Mouse (Mus musculus): ENCODE measurements at regions not wholly inside any gene's neighbourhood (a gene's known extent, or its start where the extent isn't known, plus 50 kb on each side); places are given as distances from the start of the nearest gene placed in this dataset.
"Not testable (repeated sequence)": the region's sequence is repeated elsewhere in the genome, so short reads cannot be mapped to it uniquely, and the experiment has no call there.

- DNase-seq (ENCODE audit: low spot score in 2 of 2) = not testable (repeated sequence)
These were observed 693.5 kb upstream of the Gria3 start for GRCm38 (mm10) chrX:40707176-40707575.

GRCm38 (mm10) chrX:40708631-40709030, 692.0 kb upstream of the Gria3 start:
- DNase-seq (ENCODE audit: low spot score in 2 of 2) = no peak

DNA sequence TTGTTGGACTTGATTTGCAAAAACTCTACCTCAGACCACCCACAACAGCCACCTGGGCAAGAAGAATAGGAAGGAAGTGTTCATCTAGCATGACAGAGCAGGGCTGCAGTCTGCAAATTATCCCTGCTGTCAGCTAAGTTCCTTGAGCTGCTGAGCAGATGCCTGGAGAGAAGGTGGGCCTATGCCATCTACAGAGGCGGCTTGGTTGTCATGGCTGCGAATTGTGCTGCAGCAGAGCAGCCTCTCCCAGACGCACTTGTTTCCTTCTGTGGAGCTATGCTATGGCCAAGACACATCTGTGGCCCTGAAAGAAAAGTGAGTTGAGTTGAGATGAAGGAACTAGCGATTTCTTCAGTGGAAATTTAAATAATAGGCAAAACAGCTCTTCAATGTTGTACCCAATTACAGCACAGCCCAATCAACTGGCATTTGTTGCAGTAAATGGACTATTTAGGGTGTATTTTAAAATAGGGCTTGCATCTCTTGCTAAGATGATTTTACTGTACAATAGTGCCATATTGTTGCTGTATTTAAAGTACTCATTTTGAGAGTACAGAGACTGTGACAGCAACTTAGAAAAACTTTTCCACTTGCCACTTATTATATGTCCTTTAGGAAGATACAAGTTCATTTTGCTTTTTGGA, 659.8 kb upstream of the Gria3 start:
- peak; percentile 3 to 72 for DNase-seq (ENCODE audit: low spot score in 2 of 2)

Data from left cerebral cortex, adult 8-10 months (tissue).